Mouse (Mus musculus) kidney, postnatal 0 days (tissue): ENCODE measurements at regions not wholly inside any gene's neighbourhood (a gene's known extent, or its start where the extent isn't known, plus 50 kb on each side); places are given as distances from the start of the nearest gene placed in this dataset.

ENCODE experiments used
- ATAC-seq: fragments of 200-750 bp; cut with Nextera tagmentation; replicated peaks from 2 replicates; pipeline ENCODE4 v1.8.0; 2017; ENCODE audit warnings: low read depth, moderate number of reproducible peaks, moderate TSS enrichment, moderate library complexity; ENCODE audit not compliant: low FRiP score
- DNase-seq: peaks from one replicate; pipeline ENCODE4 v3.0.0-alpha.2; 2016; ENCODE audit warnings: low spot score
- H3K27ac ChIP-seq: fragments of 300-500 bp; sonication (generic); 2 replicates; pipeline ENCODE4 v1.5.1; 2014; ENCODE audit warnings: mild to moderate bottlenecking
- H3K27me3 ChIP-seq: fragments of 300-500 bp; sonication (generic); 2 replicates; pipeline ENCODE4 v1.6.1; 2014; ENCODE audit warnings: low read length, mixed read lengths; ENCODE audit not compliant: insufficient read depth
- H3K36me3 ChIP-seq: fragments of 300-500 bp; sonication (generic); 2 replicates; pipeline ENCODE4 v1.6.1; 2014; ENCODE audit warnings: low read length, mixed read lengths; ENCODE audit not compliant: insufficient read depth
- H3K4me1 ChIP-seq: fragments of 300-500 bp; sonication (generic); replicated peaks from 2 replicates; pipeline ENCODE4 v1.6.1; 2014; ENCODE audit warnings: antibody characterized with exemption, low read length, mixed read lengths; ENCODE audit not compliant: insufficient read depth
- H3K4me2 ChIP-seq: fragments of 300-500 bp; sonication (generic); 2 replicates; pipeline ENCODE4 v1.6.1; 2014; ENCODE audit warnings: mild to moderate bottlenecking, low read length, moderate library complexity, mixed read lengths
- H3K4me3 ChIP-seq: fragments of 300-500 bp; sonication (generic); replicated peaks from 2 replicates; pipeline ENCODE4 v1.5.1; 2014; ENCODE audit warnings: low read depth, low read length
- H3K9ac ChIP-seq: fragments of 300-500 bp; sonication (generic); 2 replicates; pipeline ENCODE4 v1.6.1; 2014; ENCODE audit warnings: low read depth, low read length
- H3K9me3 ChIP-seq: fragments of 300-500 bp; sonication (generic); replicated peaks from 2 replicates; pipeline ENCODE4 v1.6.1; 2016; ENCODE audit warnings: low read length, inconsistent platforms, mixed read lengths
- CTCF ChIP-seq: IDR thresholded peaks from 2 replicates; pipeline ENCODE4 v1.5.1; 2016; ENCODE audit warnings: antibody characterized with exemption, low read depth, mild to moderate bottlenecking, moderate library complexity
- WGBS: fragments of 180-500 bp; shearing (Covaris S2); extraction: QIAGEN DNeasy Blood & Tissue Kit; methylation state at CpG from one replicate; pipeline ENCODE4 v1.1.7; 2014; 5-methylcytosine and 5-hydroxymethylcytosine counted together

DNA sequence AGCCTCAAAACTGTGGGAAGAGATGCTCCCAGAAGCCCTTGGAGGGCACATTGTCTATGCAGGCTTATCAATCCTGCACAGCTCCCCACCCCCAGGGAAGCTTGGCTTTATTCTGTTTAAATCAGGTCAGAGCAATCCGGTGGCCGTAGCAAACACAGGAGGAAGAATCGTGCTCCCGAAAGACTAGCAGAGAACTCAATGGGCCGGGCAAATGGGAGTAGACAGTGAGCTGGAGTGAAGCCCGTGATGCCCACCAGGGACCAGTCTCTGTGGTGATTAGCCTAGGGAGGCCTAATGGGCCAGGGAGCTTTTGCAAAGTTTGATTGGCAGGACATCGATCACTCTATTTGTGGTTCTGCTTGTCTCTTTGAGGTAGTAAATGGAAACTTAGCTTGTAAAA is 51.0 kb upstream of the Tcerg1l start:
- DNase-seq (no peak), ATAC-seq (no peak)
- no peak overlapping the region for H3K4me3 ChIP-seq
- no peaks in the 10 kb centered on the region for H3K9me3 ChIP-seq
- no peak overlapping the region for H3K27ac ChIP-seq
- no peaks in the 10 kb centered on the region for H3K27me3 ChIP-seq
- no peaks in the 10 kb centered on the region for H3K36me3 ChIP-seq
- WGBS = 74% methylated on average over 7 of the region's 7 CpGs
- no peak overlapping the region for H3K4me2 ChIP-seq
- no peak for TF ChIP-seq CTCF
- H3K4me1 ChIP-seq = no peaks in the 10 kb centered on the region
- no peak overlapping the region for H3K9ac ChIP-seq
